Mouse (Mus musculus): ENCODE measurements at regions not wholly inside any gene's neighbourhood (a gene's known extent, or its start where the extent isn't known, plus 50 kb on each side); places are given as distances from the start of the nearest gene placed in this dataset.

GRCm38 (mm10) chr2:133338150-133338549 lies 213.8 kb upstream of the Bmp2 start:
- H3K9ac ChIP-seq (ENCODE audit: low read length), result no peak overlapping the region
- WGBS, result 86% methylated on average over 3 of the region's 3 CpGs
- ATAC-seq (ENCODE audit: insufficient read depth, low FRiP score), result no peak

GRCm38 (mm10) chr2:133341352-133341751 lies 210.6 kb upstream of the Bmp2 start:
- H3K27ac ChIP-seq (ENCODE audit: low read length), result no peak overlapping the region
- H3K4me1 ChIP-seq (ENCODE audit: control insufficient read depth, insufficient read depth, low read length), result no peaks in the 10 kb centered on the region
- no peak overlapping the region for H3K9ac ChIP-seq (ENCODE audit: low read length)
- H3K4me2 ChIP-seq (ENCODE audit: low read depth, low read length), result no peak overlapping the region
- H3K36me3 ChIP-seq (ENCODE audit: control insufficient read depth, insufficient read depth, low read length), result no peaks in the 10 kb centered on the region
- 67% methylated on average over 4 of the region's 4 CpGs for WGBS
- no peak overlapping the region for H3K4me3 ChIP-seq (replicated peaks; ENCODE audit: low read length)
- H3K9me3 ChIP-seq (replicated peaks; ENCODE audit: control insufficient read depth, low read length), result no peaks in the 10 kb centered on the region
- no peak for ATAC-seq (ENCODE audit: insufficient read depth, low FRiP score)
- H3K27me3 ChIP-seq (ENCODE audit: control insufficient read depth, insufficient read depth, low read length), result no peaks in the 10 kb centered on the region

More at GRCm38 (mm10) chr2:133338150-133338549, 213.8 kb upstream of the Bmp2 start:
- Histone ChIP-seq H3K4me3 (replicated peaks; ENCODE audit: low read length) (no peak overlapping the region), H3K9me3 (replicated peaks; ENCODE audit: control insufficient read depth, low read length) (no peaks in the 10 kb centered on the region), H3K27ac (ENCODE audit: low read length) (no peak overlapping the region), H3K4me1 (ENCODE audit: control insufficient read depth, insufficient read depth, low read length) (no peaks in the 10 kb centered on the region), H3K4me2 (ENCODE audit: low read depth, low read length) (no peak overlapping the region), H3K27me3 (ENCODE audit: control insufficient read depth, insufficient read depth, low read length) (no peaks in the 10 kb centered on the region), H3K36me3 (ENCODE audit: control insufficient read depth, insufficient read depth, low read length) (no peaks in the 10 kb centered on the region)

GRCm38 (mm10) chr2:133345964-133346788 lies 205.8 kb upstream of the Bmp2 start:
- peaks cover 5% of the 10 kb centered on the region for H3K4me1 ChIP-seq (ENCODE audit: control insufficient read depth, insufficient read depth, low read length)
- 0 out of 2 replicates have a peak overlapping the region, but pooled peaks have one; percentile 13 for H3K4me2 ChIP-seq (ENCODE audit: low read depth, low read length)
- no peaks in the 10 kb centered on the region for H3K36me3 ChIP-seq (ENCODE audit: control insufficient read depth, insufficient read depth, low read length)
- peak overlapping the region; percentile 65 for H3K27ac ChIP-seq (ENCODE audit: low read length)
- WGBS, result 29% methylated on average over 12 of the region's 12 CpGs
- peak; percentile 54; the same call in 1 of the 2 replicates for ATAC-seq (ENCODE audit: insufficient read depth, low FRiP score)
- no peak overlapping the region for H3K4me3 ChIP-seq (replicated peaks; ENCODE audit: low read length)
- H3K27me3 ChIP-seq (ENCODE audit: control insufficient read depth, insufficient read depth, low read length), result no peaks in the 10 kb centered on the region
- no peaks in the 10 kb centered on the region for H3K9me3 ChIP-seq (replicated peaks; ENCODE audit: control insufficient read depth, low read length)
- H3K9ac ChIP-seq (ENCODE audit: low read length), result no peak overlapping the region

- peak overlapping the region; percentile 55 for H3K27ac ChIP-seq (ENCODE audit: low read length)
- no peak overlapping the region for H3K9ac ChIP-seq (ENCODE audit: low read length)
- H3K4me2 ChIP-seq (ENCODE audit: low read depth, low read length), result no peak overlapping the region
- H3K4me3 ChIP-seq (replicated peaks; ENCODE audit: low read length), result no peak overlapping the region
- peak; percentile 49; the same call in 1 of the 2 replicates for ATAC-seq (ENCODE audit: insufficient read depth, low FRiP score)
- H3K36me3 ChIP-seq (ENCODE audit: control insufficient read depth, insufficient read depth, low read length), result no peaks in the 10 kb centered on the region
- no peaks in the 10 kb centered on the region for H3K27me3 ChIP-seq (ENCODE audit: control insufficient read depth, insufficient read depth, low read length)
- H3K4me1 ChIP-seq (ENCODE audit: control insufficient read depth, insufficient read depth, low read length), result peaks cover 5% of the 10 kb centered on the region
- WGBS, result 27% methylated on average over 4 of the region's 4 CpGs
- H3K9me3 ChIP-seq (replicated peaks; ENCODE audit: control insufficient read depth, low read length), result no peaks in the 10 kb centered on the region
Measured at GRCm38 (mm10) chr2:133346789-133347424, 205.1 kb upstream of the Bmp2 start.

- no peak overlapping the region for H3K4me2 ChIP-seq (ENCODE audit: low read depth, low read length)
- no peaks in the 10 kb centered on the region for H3K36me3 ChIP-seq (ENCODE audit: control insufficient read depth, insufficient read depth, low read length)
- H3K27me3 ChIP-seq (ENCODE audit: control insufficient read depth, insufficient read depth, low read length), result no peaks in the 10 kb centered on the region
- H3K4me1 ChIP-seq (ENCODE audit: control insufficient read depth, insufficient read depth, low read length), result peaks cover 5% of the 10 kb centered on the region
- no peaks in the 10 kb centered on the region for H3K9me3 ChIP-seq (replicated peaks; ENCODE audit: control insufficient read depth, low read length)
- no peak overlapping the region for H3K4me3 ChIP-seq (replicated peaks; ENCODE audit: low read length)
- no peak overlapping the region for H3K9ac ChIP-seq (ENCODE audit: low read length)
- no peak for ATAC-seq (ENCODE audit: insufficient read depth, low FRiP score)
- WGBS, result 70% methylated on average over 3 of the region's 3 CpGs
- H3K27ac ChIP-seq (ENCODE audit: low read length), result no peak overlapping the region
Measured at GRCm38 (mm10) chr2:133351306-133351705, 200.7 kb upstream of the Bmp2 start.

GRCm38 (mm10) chr2:133352800-133353199 lies 199.2 kb upstream of the Bmp2 start:
- no peaks in the 10 kb centered on the region for H3K36me3 ChIP-seq (ENCODE audit: control insufficient read depth, insufficient read depth, low read length)

GRCm38 (mm10) chr2:133362693-133363443 lies 189.1 kb upstream of the Bmp2 start:
- no peak overlapping the region for H3K4me2 ChIP-seq (ENCODE audit: low read depth, low read length)
- no peak overlapping the region for H3K4me3 ChIP-seq (replicated peaks; ENCODE audit: low read length)
- H3K27me3 ChIP-seq (ENCODE audit: control insufficient read depth, insufficient read depth, low read length), result no peaks in the 10 kb centered on the region
- no peaks in the 10 kb centered on the region for H3K36me3 ChIP-seq (ENCODE audit: control insufficient read depth, insufficient read depth, low read length)
- no peak for ATAC-seq (ENCODE audit: insufficient read depth, low FRiP score)
- WGBS, result 50% methylated on average over 4 of the region's 4 CpGs
- no peaks in the 10 kb centered on the region for H3K4me1 ChIP-seq (ENCODE audit: control insufficient read depth, insufficient read depth, low read length)
- H3K9me3 ChIP-seq (replicated peaks; ENCODE audit: control insufficient read depth, low read length), result no peaks in the 10 kb centered on the region
- no peak overlapping the region for H3K9ac ChIP-seq (ENCODE audit: low read length)
- H3K27ac ChIP-seq (ENCODE audit: low read length), result no peak overlapping the region

More at GRCm38 (mm10) chr2:133352800-133353199, 199.2 kb upstream of the Bmp2 start:
- H3K9me3 ChIP-seq (replicated peaks; ENCODE audit: control insufficient read depth, low read length), result no peaks in the 10 kb centered on the region
- H3K4me1 ChIP-seq (ENCODE audit: control insufficient read depth, insufficient read depth, low read length), result no peaks in the 10 kb centered on the region
- no peak overlapping the region for H3K4me3 ChIP-seq (replicated peaks; ENCODE audit: low read length)
- no peak overlapping the region for H3K27ac ChIP-seq (ENCODE audit: low read length)
- ATAC-seq (ENCODE audit: insufficient read depth, low FRiP score), result peak; percentile 86
- H3K9ac ChIP-seq (ENCODE audit: low read length), result no peak overlapping the region
- H3K27me3 ChIP-seq (ENCODE audit: control insufficient read depth, insufficient read depth, low read length), result no peaks in the 10 kb centered on the region
- WGBS, result 46% methylated on average over 3 of the region's 3 CpGs
- no peak overlapping the region for H3K4me2 ChIP-seq (ENCODE audit: low read depth, low read length)

GRCm38 (mm10) chr2:133371490-133372215 lies 180.3 kb upstream of the Bmp2 start:
- Histone ChIP-seq H3K4me2 (ENCODE audit: low read depth, low read length) (no peak overlapping the region), H3K4me3 (replicated peaks; ENCODE audit: low read length) (no peak overlapping the region), H3K27ac (ENCODE audit: low read length) (no peak overlapping the region), H3K9ac (ENCODE audit: low read length) (no peak overlapping the region), H3K36me3 (ENCODE audit: control insufficient read depth, insufficient read depth, low read length) (no peaks in the 10 kb centered on the region), H3K27me3 (ENCODE audit: control insufficient read depth, insufficient read depth, low read length) (no peaks in the 10 kb centered on the region), H3K9me3 (replicated peaks; ENCODE audit: control insufficient read depth, low read length) (no peaks in the 10 kb centered on the region), H3K4me1 (ENCODE audit: control insufficient read depth, insufficient read depth, low read length) (no peaks in the 10 kb centered on the region)
- no peak for ATAC-seq (ENCODE audit: insufficient read depth, low FRiP score)
- WGBS, result 72% methylated on average over 12 of the region's 12 CpGs

Data from stomach, embryonic 16.5 days (tissue).